In the genomic region with DNA sequence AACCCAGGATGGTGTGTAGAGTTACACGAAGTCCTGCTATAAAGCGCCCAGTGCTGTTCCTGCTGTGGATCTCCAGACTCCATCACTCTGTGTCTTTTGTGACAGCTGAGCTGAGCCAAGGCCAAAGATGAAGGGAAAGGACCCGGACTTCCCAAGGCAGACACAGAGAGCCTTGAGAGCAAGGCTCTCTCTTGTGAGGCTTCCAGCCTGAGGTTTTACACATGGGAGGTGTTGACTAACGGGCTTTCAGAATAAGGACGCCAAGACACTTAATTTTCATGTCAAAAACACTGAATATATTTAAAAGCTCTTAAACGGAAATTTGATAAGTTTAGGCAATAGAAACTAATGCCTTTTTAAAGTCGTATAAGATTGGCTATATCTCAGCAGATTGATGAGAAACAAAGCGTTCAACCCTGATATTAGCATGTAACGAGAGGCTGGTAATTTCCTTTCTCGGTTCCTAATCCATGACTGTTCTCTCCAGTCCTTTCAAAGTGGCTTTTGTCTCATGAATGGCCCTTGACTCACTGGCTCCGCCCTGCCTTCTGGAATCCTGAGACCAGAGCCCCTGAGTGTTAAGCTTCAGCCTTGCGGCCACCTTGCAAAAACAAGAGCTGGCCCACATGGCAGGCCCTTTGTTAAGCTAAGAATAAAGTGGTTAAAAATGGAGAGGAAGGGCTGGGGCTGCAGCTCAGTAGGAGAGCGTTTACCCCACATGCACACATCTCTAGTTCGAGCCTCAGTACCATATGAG, we compare ENCODE assay signal across 14 mouse cellular contexts.
A peak's percentile ranks its signal among the peaks of the same experiment; 100 is the strongest.
DNase-seq lines count a peak whose midpoint lies in the region; ATAC-seq and TF ChIP-seq lines count a peak whose summit lies in the region.
"Had no signal": no experiment of that assay in that cellular context is flagged by ENCODE, and none has a peak within 500 bp of the region (broad histone marks: within the 10 kb centered on the region; RNA-seq: fewer than 3 reads in every experiment).

No protein-coding gene starts in this region.

- H3K9me3 ChIP-seq in forebrain, embryonic 11.5 days (ENCODE audit: control insufficient read depth, low read length): no peaks in the 10 kb centered on the region
- H3K9me3 ChIP-seq in forebrain, embryonic 15.5 days: no peaks in the 10 kb centered on the region
- peaks cover 6% of the 10 kb centered on the region for H3K9me3 ChIP-seq in megakaryocyte, embryonic 14.5 days
- no peaks in the 10 kb centered on the region for H3K9me3 ChIP-seq in forebrain, embryonic 13.5 days (replicated peaks)

- H3K27me3 ChIP-seq in forebrain, embryonic 11.5 days (ENCODE audit: control insufficient read depth, insufficient read depth, low read length): peaks cover 70% of the 10 kb centered on the region
- peaks cover 66% of the 10 kb centered on the region for H3K27me3 ChIP-seq in forebrain, embryonic 15.5 days
- no peaks in the 10 kb centered on the region for H3K27me3 ChIP-seq in megakaryocyte, embryonic 14.5 days (replicated peaks)
- H3K27me3 ChIP-seq in forebrain, embryonic 13.5 days: peaks cover 86% of the 10 kb centered on the region
- H3K27me3 ChIP-seq: CH12.LX had no signal

- no peak for TF ChIP-seq CTCF in brain, embryonic 14.5 days (IDR thresholded peaks at IDR 0.05; ENCODE audit: borderline replicate concordance, extremely low read depth, insufficient read depth, insufficient read length)

- peaks cover 10% of the 10 kb centered on the region; the same call in 1 of the 2 replicates for H3K4me1 ChIP-seq in forebrain, embryonic 11.5 days (replicated peaks; ENCODE audit: control insufficient read depth, insufficient read depth, low read length)
- peaks cover 20% of the 10 kb centered on the region for H3K4me1 ChIP-seq in forebrain, embryonic 15.5 days
- no peaks in the 10 kb centered on the region for H3K4me1 ChIP-seq in megakaryocyte, embryonic 14.5 days
- H3K4me1 ChIP-seq in forebrain, embryonic 13.5 days: peaks cover 28% of the 10 kb centered on the region

- no peak overlapping the region for H3K27ac ChIP-seq in forebrain, embryonic 11.5 days (ENCODE audit: low read depth, low read length)
- H3K27ac ChIP-seq in forebrain, embryonic 15.5 days (replicated peaks): no peak overlapping the region
- no peak overlapping the region for H3K27ac ChIP-seq in forebrain, embryonic 13.5 days

- H3K4me2 ChIP-seq in forebrain, embryonic 11.5 days (ENCODE audit: low read depth, low read length, severe bottlenecking): no peak overlapping the region
- no peak overlapping the region for H3K4me2 ChIP-seq in forebrain, embryonic 15.5 days (replicated peaks)
- H3K4me2 ChIP-seq in forebrain, embryonic 13.5 days: no peak overlapping the region

- no peak overlapping the region for H3K9ac ChIP-seq in forebrain, embryonic 11.5 days (ENCODE audit: low read length)
- no peak overlapping the region for H3K9ac ChIP-seq in forebrain, embryonic 15.5 days (replicated peaks)
- no peak overlapping the region for H3K9ac ChIP-seq in forebrain, embryonic 13.5 days

- DNase-seq in forebrain, embryonic 11.5 days (ENCODE audit: low spot score): peak; percentile 72
- DNase-seq in brain, embryonic 14.5 days (ENCODE audit: low read depth): peak; percentile 83
- DNase-seq in right cerebral cortex, postnatal 25 days: no peak
- DNase-seq in ovary, adult 18-20 months (ENCODE audit: low spot score): no peak
- DNase-seq: cerebellum, adult 8-10 months; kidney, adult 8-10 months; kidney, postnatal 36 days; right cerebral cortex, postnatal 14 days had no signal

- peak; percentile 72; the same call in 1 of the 2 replicates for ATAC-seq in forebrain, embryonic 11.5 days (replicated peaks; ENCODE audit: low FRiP score)
- no peak for ATAC-seq in forebrain, embryonic 15.5 days (replicated peaks)
- no peak for ATAC-seq in megakaryocyte, adult 5-6 weeks (ENCODE audit: poor library complexity, severe bottlenecking)
- peak; percentile 51; the same call in 1 of the 2 replicates for ATAC-seq in forebrain, embryonic 13.5 days
- ATAC-seq: Patski had no signal

- H3K4me3 ChIP-seq in forebrain, embryonic 11.5 days (ENCODE audit: low read depth, low read length): no peak overlapping the region
- no peak overlapping the region for H3K4me3 ChIP-seq in forebrain, embryonic 15.5 days
- peak overlapping the region; percentile 38 for H3K4me3 ChIP-seq in megakaryocyte, embryonic 14.5 days (replicated peaks)
- no peak overlapping the region for H3K4me3 ChIP-seq in forebrain, embryonic 13.5 days

- H3K36me3 ChIP-seq in forebrain, embryonic 11.5 days (ENCODE audit: control insufficient read depth, insufficient read depth, low read length): no peaks in the 10 kb centered on the region
- H3K36me3 ChIP-seq in forebrain, embryonic 15.5 days: no peaks in the 10 kb centered on the region
- no peaks in the 10 kb centered on the region for H3K36me3 ChIP-seq in megakaryocyte, embryonic 14.5 days (replicated peaks; ENCODE audit: low read length)
- no peaks in the 10 kb centered on the region for H3K36me3 ChIP-seq in forebrain, embryonic 13.5 days (ENCODE audit: poor library complexity, severe bottlenecking)

- TF ChIP-seq POLR2A in brain, embryonic 14.5 days (IDR thresholded peaks at IDR 0.05; ENCODE audit: borderline replicate concordance, extremely low read depth, insufficient read depth, insufficient read length, poor library complexity, severe bottlenecking): no peak

- WGBS in forebrain, embryonic 11.5 days: 9% methylated on average over 14 of the region's 14 CpGs
- 7% methylated on average over 14 of the region's 14 CpGs for WGBS in forebrain, embryonic 15.5 days
- 8% methylated on average over 14 of the region's 14 CpGs for WGBS in forebrain, embryonic 13.5 days

Comparison
In these comparisons a context has a peak if more than half of its experiments do, and no peak if none do; other contexts are left out.
1. ATAC-seq: peak in forebrain, embryonic 11.5 days (single experiment) and forebrain, embryonic 13.5 days (single experiment); none in forebrain, embryonic 15.5 days (single experiment) and megakaryocyte, adult 5-6 weeks (single experiment).
2. DNase-seq: peak in forebrain, embryonic 11.5 days (single experiment) and brain, embryonic 14.5 days (single experiment); none in right cerebral cortex, postnatal 25 days (single experiment) and ovary, adult 18-20 months (single experiment).